Mouse (Mus musculus) liver, postnatal 0 days (tissue): Measurements from ENCODE around the gene Scd1.

Experiments
- CTCF ChIP-seq: sonication (generic); IDR thresholded peaks from 2 replicates; pipeline ENCODE4 v1.5.1; 2016; ENCODE audit warnings: antibody characterized with exemption, low read depth
- EP300 ChIP-seq: IDR thresholded peaks from 2 replicates; pipeline ENCODE4 v1.6.1; 2016; ENCODE audit warnings: antibody characterized with exemption, low read depth, mild to moderate bottlenecking

- no peak for TF ChIP-seq EP300
- no peak for TF ChIP-seq CTCF
Observed at GRCm38 (mm10) chr19:44417448-44417847, 9.8 kb upstream of the Scd1 start.
